Mouse (Mus musculus) lung, postnatal 4 days (tissue): ENCODE measurements around the gene Fer.

Experiments used
- DNase-seq, 2 experiments: peaks; one replicate each; pipeline ENCODE4 v3.0.0; 2021

Gene Fer

GRCm38 (mm10) chr17:63980167-63980566 lies 117.3 kb downstream of the Fer start:
- DNase-seq, result no peak

GRCm38 (mm10) chr17:63988710-63989109 lies 125.8 kb downstream of the Fer start:
- DNase-seq, result no peak

GRCm38 (mm10) chr17:63991160-63991559 lies 128.3 kb downstream of the Fer start:
- no peak for DNase-seq

- peak; percentile 27 to 28 for DNase-seq
These were observed 133.1 kb downstream of the Fer start for GRCm38 (mm10) chr17:63995921-63996320.

- no peak for DNase-seq
These were observed 134.8 kb downstream of the Fer start for GRCm38 (mm10) chr17:63997643-63998042.

GRCm38 (mm10) chr17:64003444-64003843 lies 140.6 kb downstream of the Fer start:
- DNase-seq, result peak; percentile 8 to 46

GRCm38 (mm10) chr17:64005575-64006249 lies 142.8 kb downstream of the Fer start:
- no peak for DNase-seq

- DNase-seq, result no peak
These were observed 153.7 kb downstream of the Fer start for GRCm38 (mm10) chr17:64016606-64017005.

- no peak for DNase-seq
These were observed 155.4 kb downstream of the Fer start for GRCm38 (mm10) chr17:64018240-64018639.

- no peak for DNase-seq
These were observed 156.0 kb downstream of the Fer start for GRCm38 (mm10) chr17:64018870-64019269.

- DNase-seq, result no peak
These were observed 156.8 kb downstream of the Fer start for GRCm38 (mm10) chr17:64019646-64020045.

- DNase-seq, result peak in 1 of 2 experiments; percentile 14
These were observed 163.6 kb downstream of the Fer start for GRCm38 (mm10) chr17:64026485-64026884.

- no peak for DNase-seq
These were observed 178.9 kb downstream of the Fer start for GRCm38 (mm10) chr17:64041771-64042170.

GRCm38 (mm10) chr17:64045326-64045725 lies 182.5 kb downstream of the Fer start:
- DNase-seq, result no peak

- DNase-seq, result no peak
These were observed 183.7 kb downstream of the Fer start for GRCm38 (mm10) chr17:64046557-64046956.

- no peak for DNase-seq
These were observed 188.0 kb downstream of the Fer start for GRCm38 (mm10) chr17:64050911-64051310.

- no peak for DNase-seq
These were observed 190.8 kb downstream of the Fer start for GRCm38 (mm10) chr17:64053636-64054035.

- DNase-seq, result no peak
These were observed 197.7 kb downstream of the Fer start for GRCm38 (mm10) chr17:64060529-64060928.

- DNase-seq, result no peak
These were observed 202.4 kb downstream of the Fer start for GRCm38 (mm10) chr17:64065243-64065642.

- DNase-seq, result no peak
These were observed 214.5 kb downstream of the Fer start for GRCm38 (mm10) chr17:64077392-64077791.

- DNase-seq, result no peak
These were observed 221.9 kb downstream of the Fer start for GRCm38 (mm10) chr17:64084751-64085150.

- no peak for DNase-seq
These were observed 222.6 kb downstream of the Fer start for GRCm38 (mm10) chr17:64085493-64085892.

- no peak for DNase-seq
These were observed 224.2 kb downstream of the Fer start for GRCm38 (mm10) chr17:64086875-64087608.

GRCm38 (mm10) chr17:64087871-64088270 lies 225.0 kb downstream of the Fer start:
- DNase-seq, result no peak
